Mouse (Mus musculus) C2C12 (cell line): ENCODE data around the gene Glipr2.

ENCODE experiments used
- CEBPB ChIP-seq: IDR thresholded peaks from one replicate; pipeline ENCODE4 v1.6.1; 2011; ENCODE audit warnings: low read depth, mild to moderate bottlenecking, control low read depth, moderate library complexity
- CTCF ChIP-seq: IDR thresholded peaks from one replicate; pipeline ENCODE4 v1.5.1; 2011; ENCODE audit not compliant: control insufficient read depth, insufficient read depth, insufficient read length

DNA sequence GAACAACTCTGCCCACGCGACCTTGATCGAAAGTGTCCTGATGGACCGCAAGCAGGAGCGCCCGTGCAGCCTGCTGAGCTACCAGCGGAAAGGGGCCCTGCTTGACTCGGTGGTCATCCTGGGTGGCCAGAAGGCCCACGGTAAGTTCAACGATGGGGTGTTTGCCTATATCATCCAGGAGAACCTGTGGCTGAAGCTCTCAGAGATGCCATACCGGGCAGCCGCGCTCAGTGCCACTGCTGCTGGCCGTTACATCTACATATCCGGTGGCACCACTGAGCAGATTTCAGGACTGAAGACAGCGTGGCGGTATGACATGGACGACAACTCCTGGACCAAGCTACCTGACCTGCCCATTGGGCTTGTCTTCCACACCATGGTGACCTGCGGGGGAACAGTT is 27.1 kb downstream of the Glipr2 start:
- TF ChIP-seq CEBPB (no peak), CTCF (no peak)
